Mouse (Mus musculus): Measurements from ENCODE around the gene Mob3a. TPM values are rescaled to one million over a fixed set of nuclear protein-coding genes. Genes with fewer than 3 reads are reported as not detected.

Gene Mob3a
- polyA plus RNA-seq, 1 experiment from 2014 or later, result 34.4 TPM

GRCm38 (mm10) chr10:80684214-80684613 lies 17.6 kb downstream of the Mob3a start:
- WGBS, result 48% methylated on average over 6 of the region's 6 CpGs
- no peak overlapping the region for H3K4me3 ChIP-seq (ENCODE audit: low read length)
- no peaks in the 10 kb centered on the region for H3K9me3 ChIP-seq (ENCODE audit: control insufficient read depth, low read length)
- peaks cover 24% of the 10 kb centered on the region for H3K36me3 ChIP-seq (ENCODE audit: control insufficient read depth, insufficient read depth, low read length)
- no peak overlapping the region for H3K9ac ChIP-seq (ENCODE audit: low read depth, low read length)
- H3K4me2 ChIP-seq (replicated peaks; ENCODE audit: low read depth, low read length), result no peak overlapping the region
- no peak for ATAC-seq (ENCODE audit: low FRiP score, low TSS enrichment)
- no peak overlapping the region for H3K27ac ChIP-seq (ENCODE audit: low read depth, low read length)
- no peaks in the 10 kb centered on the region for H3K27me3 ChIP-seq (ENCODE audit: control insufficient read depth, insufficient read depth, low read length)
- H3K4me1 ChIP-seq (ENCODE audit: control insufficient read depth, insufficient read depth, low read length), result peaks cover 12% of the 10 kb centered on the region

GRCm38 (mm10) chr10:80683647-80684046 lies 18.1 kb downstream of the Mob3a start:
- WGBS, result 100% methylated on average over 1 of the region's 1 CpGs
- Histone ChIP-seq H3K4me3 (ENCODE audit: low read length) (no peak overlapping the region), H3K36me3 (ENCODE audit: control insufficient read depth, insufficient read depth, low read length) (peaks cover 23% of the 10 kb centered on the region), H3K9ac (ENCODE audit: low read depth, low read length) (no peak overlapping the region), H3K9me3 (ENCODE audit: control insufficient read depth, low read length) (no peaks in the 10 kb centered on the region), H3K27ac (ENCODE audit: low read depth, low read length) (no peak overlapping the region), H3K4me2 (replicated peaks; ENCODE audit: low read depth, low read length) (no peak overlapping the region), H3K4me1 (ENCODE audit: control insufficient read depth, insufficient read depth, low read length) (peaks cover 18% of the 10 kb centered on the region), H3K27me3 (ENCODE audit: control insufficient read depth, insufficient read depth, low read length) (no peaks in the 10 kb centered on the region)
- no peak for ATAC-seq (ENCODE audit: low FRiP score, low TSS enrichment)

GRCm38 (mm10) chr10:80682003-80682402 lies 19.8 kb downstream of the Mob3a start:
- H3K36me3 ChIP-seq (ENCODE audit: control insufficient read depth, insufficient read depth, low read length), result peaks cover 21% of the 10 kb centered on the region
- no peak overlapping the region for H3K4me3 ChIP-seq (ENCODE audit: low read length)
- H3K9ac ChIP-seq (ENCODE audit: low read depth, low read length), result no peak overlapping the region
- no peaks in the 10 kb centered on the region for H3K9me3 ChIP-seq (ENCODE audit: control insufficient read depth, low read length)
- 95% methylated on average over 6 of the region's 6 CpGs for WGBS
- H3K27me3 ChIP-seq (ENCODE audit: control insufficient read depth, insufficient read depth, low read length), result no peaks in the 10 kb centered on the region
- ATAC-seq (ENCODE audit: low FRiP score, low TSS enrichment), result no peak
- H3K4me2 ChIP-seq (replicated peaks; ENCODE audit: low read depth, low read length), result no peak overlapping the region
- peaks cover 34% of the 10 kb centered on the region for H3K4me1 ChIP-seq (ENCODE audit: control insufficient read depth, insufficient read depth, low read length)
- H3K27ac ChIP-seq (ENCODE audit: low read depth, low read length), result no peak overlapping the region

GRCm38 (mm10) chr10:80680260-80680696 lies 21.5 kb downstream of the Mob3a start:
- H3K9me3 ChIP-seq (ENCODE audit: control insufficient read depth, low read length), result no peaks in the 10 kb centered on the region
- H3K4me1 ChIP-seq (ENCODE audit: control insufficient read depth, insufficient read depth, low read length), result peaks cover 39% of the 10 kb centered on the region
- 67% methylated on average over 2 of the region's 2 CpGs for WGBS
- no peak overlapping the region for H3K4me3 ChIP-seq (ENCODE audit: low read length)
- H3K27me3 ChIP-seq (ENCODE audit: control insufficient read depth, insufficient read depth, low read length), result no peaks in the 10 kb centered on the region
- peak overlapping the region; percentile 99 for H3K27ac ChIP-seq (ENCODE audit: low read depth, low read length)
- ATAC-seq (ENCODE audit: low FRiP score, low TSS enrichment), result no peak
- peaks cover 3% of the 10 kb centered on the region for H3K36me3 ChIP-seq (ENCODE audit: control insufficient read depth, insufficient read depth, low read length)
- H3K9ac ChIP-seq (ENCODE audit: low read depth, low read length), result no peak overlapping the region
- H3K4me2 ChIP-seq (replicated peaks; ENCODE audit: low read depth, low read length), result no peak overlapping the region

- H3K27me3 ChIP-seq (ENCODE audit: control insufficient read depth, insufficient read depth, low read length), result no peaks in the 10 kb centered on the region
- peaks cover 42% of the 10 kb centered on the region for H3K4me1 ChIP-seq (ENCODE audit: control insufficient read depth, insufficient read depth, low read length)
- no peak for ATAC-seq (ENCODE audit: low FRiP score, low TSS enrichment)
- H3K4me3 ChIP-seq (ENCODE audit: low read length), result no peak overlapping the region
- H3K9ac ChIP-seq (ENCODE audit: low read depth, low read length), result no peak overlapping the region
- no peaks in the 10 kb centered on the region for H3K9me3 ChIP-seq (ENCODE audit: control insufficient read depth, low read length)
- H3K27ac ChIP-seq (ENCODE audit: low read depth, low read length), result peak overlapping the region; percentile 99
- no peaks in the 10 kb centered on the region for H3K36me3 ChIP-seq (ENCODE audit: control insufficient read depth, insufficient read depth, low read length)
- no peak overlapping the region for H3K4me2 ChIP-seq (replicated peaks; ENCODE audit: low read depth, low read length)
- WGBS, result 25% methylated on average over 9 of the region's 9 CpGs
Observed at GRCm38 (mm10) chr10:80679556-80680259, 22.1 kb downstream of the Mob3a start.

GRCm38 (mm10) chr10:80678601-80679377 lies 23.0 kb downstream of the Mob3a start:
- H3K4me2 ChIP-seq (replicated peaks; ENCODE audit: low read depth, low read length), result 0 out of 2 replicates have a peak overlapping the region, but pooled peaks have one; percentile 0
- no peaks in the 10 kb centered on the region for H3K9me3 ChIP-seq (ENCODE audit: control insufficient read depth, low read length)
- H3K27ac ChIP-seq (ENCODE audit: low read depth, low read length), result peak overlapping the region; percentile 99
- H3K4me3 ChIP-seq (ENCODE audit: low read length), result no peak overlapping the region
- peaks cover 3% of the 10 kb centered on the region; the same call in 1 of the 2 replicates for H3K36me3 ChIP-seq (ENCODE audit: control insufficient read depth, insufficient read depth, low read length)
- ATAC-seq (ENCODE audit: low FRiP score, low TSS enrichment), result no peak
- H3K9ac ChIP-seq (ENCODE audit: low read depth, low read length), result peak overlapping the region; percentile 78; the same call in 1 of the 2 replicates
- 62% methylated on average over 7 of the region's 10 CpGs for WGBS
- no peaks in the 10 kb centered on the region for H3K27me3 ChIP-seq (ENCODE audit: control insufficient read depth, insufficient read depth, low read length)
- H3K4me1 ChIP-seq (ENCODE audit: control insufficient read depth, insufficient read depth, low read length), result peaks cover 51% of the 10 kb centered on the region

GRCm38 (mm10) chr10:80677942-80678436 lies 23.8 kb downstream of the Mob3a start, which contains the start of gene Mknk2:
TSS of gene Mknk2 (minus strand) at chr10:80678112.
- Histone ChIP-seq H3K4me2 (replicated peaks; ENCODE audit: low read depth, low read length) (peak within 1 kb of the TSS; percentile 67), H3K9me3 (ENCODE audit: control insufficient read depth, low read length) (no peaks in the 10 kb centered on the region), H3K4me1 (ENCODE audit: control insufficient read depth, insufficient read depth, low read length) (peaks cover 59% of the 10 kb centered on the region), H3K4me3 (ENCODE audit: low read length) (peak within 1 kb of the TSS; percentile 99), H3K27ac (ENCODE audit: low read depth, low read length) (peak within 1 kb of the TSS; percentile 99), H3K9ac (ENCODE audit: low read depth, low read length) (peak within 1 kb of the TSS; percentile 78), H3K36me3 (ENCODE audit: control insufficient read depth, insufficient read depth, low read length) (peaks cover 11% of the 10 kb centered on the region; the same call in 1 of the 2 replicates), H3K27me3 (ENCODE audit: control insufficient read depth, insufficient read depth, low read length) (no peaks in the 10 kb centered on the region)
- 9% methylated on average over 8 of the region's 8 CpGs for WGBS
- ATAC-seq (ENCODE audit: low FRiP score, low TSS enrichment), result peak; percentile 2; the same call in 1 of the 2 replicates

- peak overlapping the region; percentile 78 for H3K9ac ChIP-seq (ENCODE audit: low read depth, low read length)
- peak overlapping the region; percentile 99 for H3K4me3 ChIP-seq (ENCODE audit: low read length)
- H3K36me3 ChIP-seq (ENCODE audit: control insufficient read depth, insufficient read depth, low read length), result peaks cover 16% of the 10 kb centered on the region; the same call in 1 of the 2 replicates
- peak overlapping the region; percentile 99 for H3K27ac ChIP-seq (ENCODE audit: low read depth, low read length)
- no peak for ATAC-seq (ENCODE audit: low FRiP score, low TSS enrichment)
- no peaks in the 10 kb centered on the region for H3K27me3 ChIP-seq (ENCODE audit: control insufficient read depth, insufficient read depth, low read length)
- peaks cover 60% of the 10 kb centered on the region for H3K4me1 ChIP-seq (ENCODE audit: control insufficient read depth, insufficient read depth, low read length)
- 19% methylated on average over 9 of the region's 9 CpGs for WGBS
- peak overlapping the region; percentile 67 for H3K4me2 ChIP-seq (replicated peaks; ENCODE audit: low read depth, low read length)
- no peaks in the 10 kb centered on the region for H3K9me3 ChIP-seq (ENCODE audit: control insufficient read depth, low read length)
Observed at GRCm38 (mm10) chr10:80677128-80677875, 24.5 kb downstream of the Mob3a start.

All from kidney, embryonic 14.5 days (tissue).